Mouse (Mus musculus): Measurements from ENCODE around the gene Atp8a1. TPM values are rescaled to one million over a fixed set of nuclear protein-coding genes. Genes with fewer than 3 reads are reported as not detected.

Atp8a1 gene
- polyA plus RNA-seq, 1 experiment from 2014 or later, result 17.9 TPM

GRCm38 (mm10) chr5:67854963-67855606 is 7.9 kb upstream of the Atp8a1 start:
- ATAC-seq (replicated peaks; ENCODE audit: low FRiP score, low TSS enrichment, low read depth), result peak; percentile 58; the same call in 1 of the 2 replicates
- H3K27me3 ChIP-seq (replicated peaks; ENCODE audit: control insufficient read depth, insufficient read depth, low read length), result no peaks in the 10 kb centered on the region
- H3K9me3 ChIP-seq (ENCODE audit: control insufficient read depth, low read length), result no peaks in the 10 kb centered on the region
- no peak overlapping the region for H3K27ac ChIP-seq (ENCODE audit: low read depth)
- DNase-seq (ENCODE audit: low spot score), result no peak
- no peak overlapping the region for H3K4me3 ChIP-seq (ENCODE audit: low read depth, low read length)
- 73% methylated on average over 6 of the region's 6 CpGs for WGBS
- H3K36me3 ChIP-seq (ENCODE audit: control insufficient read depth, insufficient read depth, low read length), result no peaks in the 10 kb centered on the region
- H3K4me2 ChIP-seq (ENCODE audit: low read length), result no peak overlapping the region
- no peak overlapping the region for H3K9ac ChIP-seq (ENCODE audit: low read length)
- H3K4me1 ChIP-seq (replicated peaks; ENCODE audit: control insufficient read depth, insufficient read depth, low read length), result no peaks in the 10 kb centered on the region

- 67% methylated on average over 2 of the region's 2 CpGs for WGBS
Observed at GRCm38 (mm10) chr5:67852860-67853259, 5.6 kb upstream of the Atp8a1 start.

GRCm38 (mm10) chr5:67849411-67849810 is 2.2 kb upstream of the Atp8a1 start:
- Histone ChIP-seq H3K4me3 (ENCODE audit: low read depth, low read length) (no peak overlapping the region), H3K4me1 (replicated peaks; ENCODE audit: control insufficient read depth, insufficient read depth, low read length) (peaks cover 6% of the 10 kb centered on the region; the same call in 1 of the 2 replicates), H3K27me3 (replicated peaks; ENCODE audit: control insufficient read depth, insufficient read depth, low read length) (peaks cover 12% of the 10 kb centered on the region), H3K36me3 (ENCODE audit: control insufficient read depth, insufficient read depth, low read length) (no peaks in the 10 kb centered on the region), H3K27ac (ENCODE audit: low read depth) (no peak overlapping the region), H3K4me2 (ENCODE audit: low read length) (no peak overlapping the region), H3K9ac (ENCODE audit: low read length) (no peak overlapping the region), H3K9me3 (ENCODE audit: control insufficient read depth, low read length) (no peaks in the 10 kb centered on the region)
- ATAC-seq (replicated peaks; ENCODE audit: low FRiP score, low TSS enrichment, low read depth) (no peak), DNase-seq (ENCODE audit: low spot score) (no peak)
- 78% methylated on average over 4 of the region's 4 CpGs for WGBS

More at GRCm38 (mm10) chr5:67852860-67853259, 5.6 kb upstream of the Atp8a1 start:
- no peak overlapping the region for H3K4me2 ChIP-seq (ENCODE audit: low read length)
- 0 out of 2 replicates have a peak, but pooled peaks cover 3% of the 10 kb centered on the region for H3K4me1 ChIP-seq (replicated peaks; ENCODE audit: control insufficient read depth, insufficient read depth, low read length)
- no peak overlapping the region for H3K9ac ChIP-seq (ENCODE audit: low read length)
- H3K27ac ChIP-seq (ENCODE audit: low read depth), result no peak overlapping the region
- H3K36me3 ChIP-seq (ENCODE audit: control insufficient read depth, insufficient read depth, low read length), result no peaks in the 10 kb centered on the region
- ATAC-seq (replicated peaks; ENCODE audit: low FRiP score, low TSS enrichment, low read depth) (no peak), DNase-seq (ENCODE audit: low spot score) (no peak)
- no peaks in the 10 kb centered on the region for H3K27me3 ChIP-seq (replicated peaks; ENCODE audit: control insufficient read depth, insufficient read depth, low read length)
- H3K9me3 ChIP-seq (ENCODE audit: control insufficient read depth, low read length), result no peaks in the 10 kb centered on the region
- no peak overlapping the region for H3K4me3 ChIP-seq (ENCODE audit: low read depth, low read length)

GRCm38 (mm10) chr5:67848511-67849014 is 1.3 kb upstream of the Atp8a1 start:
- H3K4me2 ChIP-seq (ENCODE audit: low read length), result peak overlapping the region; percentile 96
- 60% methylated on average over 12 of the region's 12 CpGs for WGBS
- H3K4me3 ChIP-seq (ENCODE audit: low read depth, low read length), result no peak overlapping the region
- no peak overlapping the region for H3K27ac ChIP-seq (ENCODE audit: low read depth)
- no peaks in the 10 kb centered on the region for H3K36me3 ChIP-seq (ENCODE audit: control insufficient read depth, insufficient read depth, low read length)
- ATAC-seq (replicated peaks; ENCODE audit: low FRiP score, low TSS enrichment, low read depth), result no peak
- peaks cover 12% of the 10 kb centered on the region for H3K27me3 ChIP-seq (replicated peaks; ENCODE audit: control insufficient read depth, insufficient read depth, low read length)
- no peaks in the 10 kb centered on the region for H3K9me3 ChIP-seq (ENCODE audit: control insufficient read depth, low read length)
- peaks cover 6% of the 10 kb centered on the region; the same call in 1 of the 2 replicates for H3K4me1 ChIP-seq (replicated peaks; ENCODE audit: control insufficient read depth, insufficient read depth, low read length)
- DNase-seq (ENCODE audit: low spot score), result no peak
- no peak overlapping the region for H3K9ac ChIP-seq (ENCODE audit: low read length)

GRCm38 (mm10) chr5:67846361-67847224 is 641 bp downstream of the Atp8a1 start:
- Histone ChIP-seq H3K27me3 (replicated peaks; ENCODE audit: control insufficient read depth, insufficient read depth, low read length) (peaks cover 12% of the 10 kb centered on the region), H3K27ac (ENCODE audit: low read depth) (no peak overlapping the region)

GRCm38 (mm10) chr5:67845190-67845691 is 2.0 kb downstream of the Atp8a1 start:
- H3K36me3 ChIP-seq (ENCODE audit: control insufficient read depth, insufficient read depth, low read length), result no peaks in the 10 kb centered on the region
- H3K9me3 ChIP-seq (ENCODE audit: control insufficient read depth, low read length), result no peaks in the 10 kb centered on the region
- ATAC-seq (replicated peaks; ENCODE audit: low FRiP score, low TSS enrichment, low read depth) (no peak), DNase-seq (ENCODE audit: low spot score) (peak; percentile 60)
- peak overlapping the region; percentile 96 for H3K4me2 ChIP-seq (ENCODE audit: low read length)
- H3K9ac ChIP-seq (ENCODE audit: low read length), result no peak overlapping the region
- no peak overlapping the region for H3K27ac ChIP-seq (ENCODE audit: low read depth)
- 16% methylated on average over 8 of the region's 8 CpGs for WGBS
- peaks cover 12% of the 10 kb centered on the region for H3K27me3 ChIP-seq (replicated peaks; ENCODE audit: control insufficient read depth, insufficient read depth, low read length)
- H3K4me1 ChIP-seq (replicated peaks; ENCODE audit: control insufficient read depth, insufficient read depth, low read length), result peaks cover 6% of the 10 kb centered on the region; the same call in 1 of the 2 replicates
- H3K4me3 ChIP-seq (ENCODE audit: low read depth, low read length), result peak overlapping the region; percentile 67; the same call in 1 of the 2 replicates

More at GRCm38 (mm10) chr5:67846361-67847224, 641 bp downstream of the Atp8a1 start:
- Histone ChIP-seq H3K4me1 (replicated peaks; ENCODE audit: control insufficient read depth, insufficient read depth, low read length) (peaks cover 6% of the 10 kb centered on the region; the same call in 1 of the 2 replicates), H3K9ac (ENCODE audit: low read length) (peak overlapping the region; percentile 48), H3K4me3 (ENCODE audit: low read depth, low read length) (peak overlapping the region; percentile 67), H3K4me2 (ENCODE audit: low read length) (peak overlapping the region; percentile 96), H3K36me3 (ENCODE audit: control insufficient read depth, insufficient read depth, low read length) (no peaks in the 10 kb centered on the region), H3K9me3 (ENCODE audit: control insufficient read depth, low read length) (no peaks in the 10 kb centered on the region)
- DNase-seq (ENCODE audit: low spot score) (peak; percentile 69), ATAC-seq (replicated peaks; ENCODE audit: low FRiP score, low TSS enrichment, low read depth) (no peak; the same call in 1 of the 2 replicates)
- WGBS, result under 1% methylated on average over 38 of the region's 39 CpGs

- peaks cover 12% of the 10 kb centered on the region for H3K27me3 ChIP-seq (replicated peaks; ENCODE audit: control insufficient read depth, insufficient read depth, low read length)
- no peak overlapping the region for H3K4me3 ChIP-seq (ENCODE audit: low read depth, low read length)
- no peak for ATAC-seq (replicated peaks; ENCODE audit: low FRiP score, low TSS enrichment, low read depth)
- H3K36me3 ChIP-seq (ENCODE audit: control insufficient read depth, insufficient read depth, low read length), result no peaks in the 10 kb centered on the region
- no peak overlapping the region for H3K9ac ChIP-seq (ENCODE audit: low read length)
- DNase-seq (ENCODE audit: low spot score), result peak; percentile 45
- no peak overlapping the region for H3K4me2 ChIP-seq (ENCODE audit: low read length)
- H3K27ac ChIP-seq (ENCODE audit: low read depth), result no peak overlapping the region
- H3K9me3 ChIP-seq (ENCODE audit: control insufficient read depth, low read length), result no peaks in the 10 kb centered on the region
- peaks cover 6% of the 10 kb centered on the region; the same call in 1 of the 2 replicates for H3K4me1 ChIP-seq (replicated peaks; ENCODE audit: control insufficient read depth, insufficient read depth, low read length)
- 47% methylated on average over 4 of the region's 4 CpGs for WGBS
Observed at GRCm38 (mm10) chr5:67844070-67844469, 3.2 kb downstream of the Atp8a1 start.

- Histone ChIP-seq H3K27ac (ENCODE audit: low read depth) (no peak overlapping the region), H3K4me1 (replicated peaks; ENCODE audit: control insufficient read depth, insufficient read depth, low read length) (peaks cover 2% of the 10 kb centered on the region; the same call in 1 of the 2 replicates), H3K36me3 (ENCODE audit: control insufficient read depth, insufficient read depth, low read length) (no peaks in the 10 kb centered on the region), H3K9ac (ENCODE audit: low read length) (no peak overlapping the region), H3K9me3 (ENCODE audit: control insufficient read depth, low read length) (no peaks in the 10 kb centered on the region), H3K4me3 (ENCODE audit: low read depth, low read length) (no peak overlapping the region), H3K4me2 (ENCODE audit: low read length) (no peak overlapping the region), H3K27me3 (replicated peaks; ENCODE audit: control insufficient read depth, insufficient read depth, low read length) (peaks cover 12% of the 10 kb centered on the region)
- 40% methylated on average over 6 of the region's 6 CpGs for WGBS
- ATAC-seq (replicated peaks; ENCODE audit: low FRiP score, low TSS enrichment, low read depth), result no peak
- no peak for DNase-seq (ENCODE audit: low spot score)
Observed at GRCm38 (mm10) chr5:67842306-67842705, 4.9 kb downstream of the Atp8a1 start.

Measured in intestine, embryonic 14.5 days (tissue).